Mouse (Mus musculus) embryonic fibroblast, embryonic 13.5 days (primary cell): Measurements from ENCODE around the gene Wdr95.

Experiments used
- CTCF ChIP-seq: IDR thresholded peaks from 2 replicates; pipeline ENCODE4 v1.5.1; 2011; ENCODE audit warnings: mild to moderate bottlenecking, control low read depth, low read length, moderate library complexity, borderline replicate concordance; ENCODE audit not compliant: insufficient read depth
- POLR2A ChIP-seq: IDR thresholded peaks from 2 replicates; pipeline ENCODE4 v1.6.1; 2011; ENCODE audit warnings: low read depth, mild to moderate bottlenecking, control low read depth, low read length, moderate library complexity

DNA sequence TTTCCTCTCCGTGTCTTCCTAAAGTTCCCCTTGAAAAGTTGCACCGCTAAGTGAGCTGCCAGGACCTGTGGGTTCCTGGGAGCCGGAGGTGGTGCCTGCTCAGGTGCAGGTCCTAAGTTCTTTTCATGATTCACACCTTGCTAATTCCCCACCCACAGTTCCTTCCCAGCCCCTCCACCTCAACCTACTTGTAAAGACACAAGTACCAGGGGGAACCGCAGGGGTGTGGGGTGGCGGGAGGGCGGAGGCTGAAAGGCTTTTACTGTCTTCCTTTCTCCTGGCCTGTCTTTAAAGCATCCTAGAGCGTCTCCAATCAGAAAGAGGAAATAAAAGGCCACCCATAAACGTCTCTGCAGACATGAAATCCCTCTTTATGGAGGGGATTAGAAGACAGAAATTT lies 55.0 kb downstream of the Wdr95 start:
- TF ChIP-seq POLR2A (no peak), CTCF (no peak)
